Mouse (Mus musculus): ENCODE measurements around the gene Ppm1h. TPM values are rescaled to one million over a fixed set of nuclear protein-coding genes. Genes with fewer than 3 reads are reported as not detected.
A peak's percentile ranks its signal among the peaks of the same experiment; 100 is the strongest.
"Not testable (repeated sequence)": the region's sequence is repeated elsewhere in the genome, so short reads cannot be mapped to it uniquely, and the experiment has no call there.

Gene Ppm1h
- polyA plus RNA-seq, 1 experiment from 2014 or later = 3.6 TPM

DNA sequence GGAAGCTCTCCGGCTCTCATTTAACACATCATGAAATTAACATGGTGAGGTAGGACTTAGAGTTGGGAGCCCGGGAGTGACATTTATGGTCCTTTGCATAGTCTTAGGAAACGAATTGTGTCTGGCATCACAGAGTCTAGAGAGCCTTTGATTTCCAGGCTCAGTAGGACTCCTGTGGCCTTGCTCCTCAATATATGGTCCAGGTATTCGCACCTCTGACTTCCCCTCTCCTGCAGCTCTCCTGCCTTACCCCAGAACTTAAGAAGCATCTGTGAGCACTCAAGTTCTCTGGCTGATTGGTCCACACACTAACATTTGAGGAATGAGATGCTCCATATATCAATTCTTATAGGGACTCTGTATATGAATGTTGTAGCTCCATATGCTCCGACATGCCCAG is 240.2 kb downstream of the Ppm1h start:
- ATAC-seq (replicated peaks; ENCODE audit: low FRiP score) = no peak
- Histone ChIP-seq H3K4me1 (replicated peaks; ENCODE audit: control insufficient read depth, insufficient read depth, low read length) (no peaks in the 10 kb centered on the region), H3K36me3 (ENCODE audit: control insufficient read depth, insufficient read depth, low read length) (no peaks in the 10 kb centered on the region), H3K9me3 (ENCODE audit: control insufficient read depth, low read length) (no peaks in the 10 kb centered on the region), H3K27me3 (ENCODE audit: control insufficient read depth, insufficient read depth, low read length) (no peaks in the 10 kb centered on the region), H3K27ac (ENCODE audit: low read depth, low read length) (no peak overlapping the region), H3K4me2 (ENCODE audit: low read depth, low read length, severe bottlenecking) (no peak overlapping the region), H3K9ac (ENCODE audit: low read length) (no peak overlapping the region), H3K4me3 (ENCODE audit: low read depth, low read length) (no peak overlapping the region)
- WGBS = 95% methylated on average over 5 of the region's 5 CpGs
- no peak for DNase-seq (ENCODE audit: low spot score)

DNA sequence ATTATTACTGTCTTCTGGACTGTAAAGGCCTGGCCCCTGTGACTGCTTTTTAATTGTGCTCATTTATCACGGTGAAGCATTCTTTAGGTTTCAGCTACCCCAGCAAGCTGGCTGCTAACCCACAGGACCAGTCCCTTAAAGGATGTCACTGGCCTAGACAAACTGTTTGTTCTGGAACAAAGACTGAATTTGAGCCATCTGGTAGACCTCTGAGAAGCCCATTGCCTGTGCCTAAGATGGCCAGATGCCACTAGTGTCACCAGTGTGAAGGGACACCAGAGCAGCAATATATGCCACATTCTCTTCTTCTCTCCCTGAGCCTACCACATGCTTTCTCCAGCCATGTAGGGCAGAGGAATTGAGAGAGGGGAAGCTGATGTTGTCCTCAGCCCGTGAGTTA is 240.9 kb downstream of the Ppm1h start:
- ATAC-seq (replicated peaks; ENCODE audit: low FRiP score) (no peak), DNase-seq (ENCODE audit: low spot score) (no peak)
- WGBS = 91% methylated on average over 2 of the region's 2 CpGs
- no peak overlapping the region for H3K9ac ChIP-seq (ENCODE audit: low read length)
- no peak overlapping the region for H3K4me3 ChIP-seq (ENCODE audit: low read depth, low read length)
- H3K27ac ChIP-seq (ENCODE audit: low read depth, low read length) = no peak overlapping the region
- H3K4me2 ChIP-seq (ENCODE audit: low read depth, low read length, severe bottlenecking) = no peak overlapping the region
- no peaks in the 10 kb centered on the region for H3K27me3 ChIP-seq (ENCODE audit: control insufficient read depth, insufficient read depth, low read length)
- H3K4me1 ChIP-seq (replicated peaks; ENCODE audit: control insufficient read depth, insufficient read depth, low read length) = no peaks in the 10 kb centered on the region
- H3K9me3 ChIP-seq (ENCODE audit: control insufficient read depth, low read length) = no peaks in the 10 kb centered on the region
- H3K36me3 ChIP-seq (ENCODE audit: control insufficient read depth, insufficient read depth, low read length) = no peaks in the 10 kb centered on the region

DNA sequence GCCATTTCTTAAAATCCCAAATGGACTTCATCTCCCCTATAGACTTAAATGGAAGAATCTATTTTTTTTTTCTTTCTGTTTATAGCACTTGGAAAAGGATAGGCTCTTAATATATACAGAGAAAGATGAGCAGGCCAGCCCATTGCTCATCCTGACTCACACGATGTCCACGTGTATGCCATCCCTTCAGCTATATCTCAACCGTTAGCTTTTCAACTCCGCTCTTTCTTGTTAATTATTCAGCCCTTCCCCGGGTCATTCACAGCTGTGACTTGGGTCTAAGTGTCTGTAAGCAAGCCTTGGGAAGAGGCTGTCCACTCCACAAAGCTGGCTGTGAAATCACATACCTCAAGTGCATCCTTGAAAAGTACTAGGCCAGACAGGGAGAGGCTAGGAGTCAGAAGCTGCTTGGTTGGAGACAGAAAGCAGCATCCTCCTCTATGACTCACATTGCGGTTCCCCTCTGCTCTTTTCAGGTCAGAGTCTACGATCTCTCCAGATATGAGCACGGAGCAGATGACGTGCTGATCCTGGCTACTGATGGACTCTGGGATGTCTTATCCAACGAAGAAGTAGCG is 241.7 kb downstream of the Ppm1h start:
- Histone ChIP-seq H3K9me3 (ENCODE audit: control insufficient read depth, low read length) (no peaks in the 10 kb centered on the region), H3K36me3 (ENCODE audit: control insufficient read depth, insufficient read depth, low read length) (no peaks in the 10 kb centered on the region), H3K4me3 (ENCODE audit: low read depth, low read length) (no peak overlapping the region), H3K4me1 (replicated peaks; ENCODE audit: control insufficient read depth, insufficient read depth, low read length) (0 out of 2 replicates have a peak, but pooled peaks cover 2% of the 10 kb centered on the region), H3K4me2 (ENCODE audit: low read depth, low read length, severe bottlenecking) (no peak overlapping the region), H3K27ac (ENCODE audit: low read depth, low read length) (no peak overlapping the region), H3K27me3 (ENCODE audit: control insufficient read depth, insufficient read depth, low read length) (no peaks in the 10 kb centered on the region), H3K9ac (ENCODE audit: low read length) (no peak overlapping the region)
- 92% methylated on average over 11 of the region's 11 CpGs for WGBS
- ATAC-seq (replicated peaks; ENCODE audit: low FRiP score) (no peak), DNase-seq (ENCODE audit: low spot score) (no peak)

GRCm38 (mm10) chr10:122922226-122922625 is 243.7 kb downstream of the Ppm1h start:
- H3K4me2 ChIP-seq (ENCODE audit: low read depth, low read length, severe bottlenecking) = no peak overlapping the region
- no peaks in the 10 kb centered on the region for H3K36me3 ChIP-seq (ENCODE audit: control insufficient read depth, insufficient read depth, low read length)
- H3K4me1 ChIP-seq (replicated peaks; ENCODE audit: control insufficient read depth, insufficient read depth, low read length) = 0 out of 2 replicates have a peak, but pooled peaks cover 2% of the 10 kb centered on the region
- ATAC-seq (replicated peaks; ENCODE audit: low FRiP score) (0 out of 2 replicates have a peak, but pooled peaks have one; percentile 49), DNase-seq (ENCODE audit: low spot score) (no peak)
- H3K27ac ChIP-seq (ENCODE audit: low read depth, low read length) = no peak overlapping the region
- H3K27me3 ChIP-seq (ENCODE audit: control insufficient read depth, insufficient read depth, low read length) = no peaks in the 10 kb centered on the region
- H3K4me3 ChIP-seq (ENCODE audit: low read depth, low read length) = no peak overlapping the region
- no peak overlapping the region for H3K9ac ChIP-seq (ENCODE audit: low read length)
- H3K9me3 ChIP-seq (ENCODE audit: control insufficient read depth, low read length) = no peaks in the 10 kb centered on the region
- 41% methylated on average over 7 of the region's 7 CpGs for WGBS

- not testable (repeated sequence) for H3K4me2 ChIP-seq (ENCODE audit: low read depth, low read length, severe bottlenecking); H3K9ac ChIP-seq (ENCODE audit: low read length); H3K27ac ChIP-seq (ENCODE audit: low read depth, low read length); H3K36me3 ChIP-seq (ENCODE audit: control insufficient read depth, insufficient read depth, low read length); H3K4me1 ChIP-seq (replicated peaks; ENCODE audit: control insufficient read depth, insufficient read depth, low read length); H3K9me3 ChIP-seq (ENCODE audit: control insufficient read depth, low read length); H3K4me3 ChIP-seq (ENCODE audit: low read depth, low read length); ATAC-seq (replicated peaks; ENCODE audit: low FRiP score); H3K27me3 ChIP-seq (ENCODE audit: control insufficient read depth, insufficient read depth, low read length)
- peak; percentile 16 for DNase-seq (ENCODE audit: low spot score)
- 82% methylated on average over 5 of the region's 5 CpGs for WGBS
Observed at GRCm38 (mm10) chr10:122924571-122924970, 246.0 kb downstream of the Ppm1h start.

DNA sequence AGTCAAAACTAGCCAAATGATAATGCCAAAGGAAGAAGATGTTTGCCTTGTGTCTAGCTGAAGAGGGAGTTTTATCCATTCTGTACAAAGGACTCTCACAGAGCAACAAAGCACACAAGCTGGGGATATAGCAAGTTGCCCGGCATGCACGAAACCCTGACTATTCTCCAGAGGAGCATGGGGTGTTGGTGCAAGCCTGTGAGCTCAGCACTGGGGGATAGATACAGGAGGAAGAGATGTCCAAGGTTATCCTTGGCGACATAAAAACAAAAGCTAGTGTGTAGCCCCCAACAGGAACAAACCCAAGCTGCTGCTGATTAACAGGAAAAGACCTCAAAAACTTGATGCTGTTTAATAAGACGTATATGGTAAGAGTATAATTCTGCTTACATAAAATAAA is 247.7 kb downstream of the Ppm1h start:
- 87% methylated on average over 4 of the region's 4 CpGs for WGBS
- H3K27ac ChIP-seq (ENCODE audit: low read depth, low read length) = no peak overlapping the region
- ATAC-seq (replicated peaks; ENCODE audit: low FRiP score) (no peak), DNase-seq (ENCODE audit: low spot score) (peak; percentile 28)
- peaks cover 13% of the 10 kb centered on the region; the same call in 1 of the 2 replicates for H3K4me1 ChIP-seq (replicated peaks; ENCODE audit: control insufficient read depth, insufficient read depth, low read length)
- H3K9me3 ChIP-seq (ENCODE audit: control insufficient read depth, low read length) = no peaks in the 10 kb centered on the region
- H3K4me2 ChIP-seq (ENCODE audit: low read depth, low read length, severe bottlenecking) = no peak overlapping the region
- H3K27me3 ChIP-seq (ENCODE audit: control insufficient read depth, insufficient read depth, low read length) = no peaks in the 10 kb centered on the region
- H3K36me3 ChIP-seq (ENCODE audit: control insufficient read depth, insufficient read depth, low read length) = no peaks in the 10 kb centered on the region
- no peak overlapping the region for H3K9ac ChIP-seq (ENCODE audit: low read length)
- no peak overlapping the region for H3K4me3 ChIP-seq (ENCODE audit: low read depth, low read length)

GRCm38 (mm10) chr10:122930520-122930919 is 252.0 kb downstream of the Ppm1h start:
- Histone ChIP-seq H3K4me1 (replicated peaks; ENCODE audit: control insufficient read depth, insufficient read depth, low read length) (peaks cover 19% of the 10 kb centered on the region), H3K27me3 (ENCODE audit: control insufficient read depth, insufficient read depth, low read length) (no peaks in the 10 kb centered on the region), H3K4me3 (ENCODE audit: low read depth, low read length) (no peak overlapping the region), H3K4me2 (ENCODE audit: low read depth, low read length, severe bottlenecking) (no peak overlapping the region), H3K36me3 (ENCODE audit: control insufficient read depth, insufficient read depth, low read length) (no peaks in the 10 kb centered on the region), H3K9ac (ENCODE audit: low read length) (no peak overlapping the region), H3K27ac (ENCODE audit: low read depth, low read length) (no peak overlapping the region), H3K9me3 (ENCODE audit: control insufficient read depth, low read length) (no peaks in the 10 kb centered on the region)
- WGBS = 74% methylated on average over 4 of the region's 4 CpGs
- ATAC-seq (replicated peaks; ENCODE audit: low FRiP score) = no peak
- DNase-seq (ENCODE audit: low spot score) = peak; percentile 41

DNA sequence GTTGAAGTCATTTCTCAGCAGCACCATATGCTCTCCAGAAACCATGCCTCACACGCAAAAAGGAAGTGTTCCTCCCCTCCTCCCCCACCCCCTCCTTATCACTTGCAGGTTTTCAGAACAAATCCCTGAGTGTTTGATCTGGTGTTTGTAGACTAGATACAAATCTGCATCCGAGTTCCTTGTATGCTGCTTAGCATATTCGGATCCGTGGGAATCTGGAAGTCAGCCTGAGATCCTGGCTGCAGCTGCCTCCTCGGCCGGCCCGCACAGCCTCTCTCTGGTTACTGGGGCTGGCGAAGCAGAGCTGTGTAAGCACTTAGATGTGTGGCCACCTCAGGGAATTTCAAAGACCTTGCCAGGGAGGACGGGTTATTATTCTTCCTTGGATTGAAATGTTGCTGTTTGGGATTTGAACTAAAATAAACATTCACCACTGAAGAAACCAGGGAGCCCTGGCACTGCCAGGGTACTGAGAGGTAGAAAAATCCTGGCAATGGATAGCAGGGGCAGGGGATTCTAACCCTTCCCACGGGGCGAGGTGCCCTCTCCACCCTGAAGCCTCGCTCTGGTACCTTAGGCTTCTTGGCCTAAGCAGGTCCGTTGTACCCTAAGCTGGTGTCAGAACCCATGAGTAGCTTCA is 252.8 kb downstream of the Ppm1h start:
- H3K4me1 ChIP-seq (replicated peaks; ENCODE audit: control insufficient read depth, insufficient read depth, low read length) = peaks cover 19% of the 10 kb centered on the region
- H3K9ac ChIP-seq (ENCODE audit: low read length) = no peak overlapping the region
- DNase-seq (ENCODE audit: low spot score) (peak; percentile 60), ATAC-seq (replicated peaks; ENCODE audit: low FRiP score) (peak; percentile 62)
- H3K4me3 ChIP-seq (ENCODE audit: low read depth, low read length) = no peak overlapping the region
- WGBS = 15% methylated on average over 13 of the region's 13 CpGs
- H3K4me2 ChIP-seq (ENCODE audit: low read depth, low read length, severe bottlenecking) = no peak overlapping the region
- H3K27me3 ChIP-seq (ENCODE audit: control insufficient read depth, insufficient read depth, low read length) = no peaks in the 10 kb centered on the region
- H3K27ac ChIP-seq (ENCODE audit: low read depth, low read length) = peak overlapping the region; percentile 44
- no peaks in the 10 kb centered on the region for H3K9me3 ChIP-seq (ENCODE audit: control insufficient read depth, low read length)
- H3K36me3 ChIP-seq (ENCODE audit: control insufficient read depth, insufficient read depth, low read length) = no peaks in the 10 kb centered on the region

Measured in forebrain, embryonic 11.5 days (tissue).